In the genomic region with DNA sequence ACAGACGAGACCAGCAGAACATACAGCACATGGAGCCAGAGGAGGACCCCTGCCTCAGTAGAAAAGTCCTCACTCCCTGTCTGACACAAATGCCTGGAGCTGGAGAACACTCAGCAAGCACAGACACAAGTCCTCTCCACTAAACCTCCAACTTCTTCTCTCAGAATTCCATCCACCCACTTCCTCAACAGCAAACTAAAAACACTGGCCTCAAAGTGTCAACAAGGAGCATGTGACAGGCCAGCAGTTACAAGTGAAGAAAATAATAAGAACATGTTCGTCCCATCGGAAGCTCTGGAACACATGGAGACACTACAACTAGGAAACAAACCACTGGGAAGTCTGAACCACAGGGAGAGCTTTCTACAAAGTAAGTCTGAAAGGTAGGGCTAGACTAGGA, we compare ENCODE assay signal across 10 mouse cellular contexts. TPM values are rescaled to one million over a fixed set of nuclear protein-coding genes. Genes with fewer than 3 reads are reported as not detected.
A peak's percentile ranks its signal among the peaks of the same experiment; 100 is the strongest.
DNase-seq lines count a peak whose midpoint lies in the region; ATAC-seq and TF ChIP-seq lines count a peak whose summit lies in the region.
"Had no signal": no experiment of that assay in that cellular context is flagged by ENCODE, and none has a peak within 500 bp of the region (broad histone marks: within the 10 kb centered on the region; RNA-seq: fewer than 3 reads in every experiment).

No protein-coding gene starts in this region.

- no peak overlapping the region; the same call in 1 of the 2 replicates for H3K4me2 ChIP-seq in limb, embryonic 13.5 days (replicated peaks)

- ATAC-seq in limb, embryonic 13.5 days (ENCODE audit: low FRiP score, low read depth) = no peak
- no peak for ATAC-seq in inflammation-experienced regulatory T-cells, adult 6 months

- no peaks in the 10 kb centered on the region for H3K9me3 ChIP-seq in limb, embryonic 13.5 days

- 18% methylated on average over 3 of the region's 3 CpGs for WGBS in heart, adult 2 months
- 59% methylated on average over 3 of the region's 3 CpGs for WGBS in limb, embryonic 13.5 days

- peak overlapping the region; percentile 69 for H3K9ac ChIP-seq in heart, adult 2 months (ENCODE audit: low read depth, low read length)
- H3K9ac ChIP-seq in limb, embryonic 13.5 days = no peak overlapping the region

- peaks cover 70% of the 10 kb centered on the region for H3K36me3 ChIP-seq in heart, adult 2 months (ENCODE audit: control insufficient read depth, insufficient read depth, low read length)
- H3K36me3 ChIP-seq in limb, embryonic 13.5 days = peaks cover 32% of the 10 kb centered on the region

- peak overlapping the region; percentile 80 for H3K27ac ChIP-seq in heart, adult 2 months
- peak overlapping the region; percentile 93 for H3K27ac ChIP-seq in embryonic fibroblast, embryonic 13.5 days (ENCODE audit: insufficient read depth, low read length)
- peak overlapping the region; percentile 63; the same call in 1 of the 2 replicates for H3K27ac ChIP-seq in limb, embryonic 13.5 days

- TF ChIP-seq EP300 in heart, adult 2 months (IDR thresholded peaks at IDR 0.05; ENCODE audit: insufficient read depth, low read depth, low read length) = 0 out of 2 replicates have a peak, but pooled peaks have one; percentile 23

- no peak overlapping the region; the same call in 1 of the 2 replicates for H3K4me3 ChIP-seq in heart, adult 2 months
- no peak overlapping the region for H3K4me3 ChIP-seq in embryonic fibroblast, embryonic 13.5 days (ENCODE audit: insufficient read depth, low read length)
- no peak overlapping the region for H3K4me3 ChIP-seq in limb, embryonic 13.5 days

- no peaks in the 10 kb centered on the region for H3K27me3 ChIP-seq in heart, adult 2 months (ENCODE audit: control insufficient read depth, insufficient read depth, low read length)
- no peaks in the 10 kb centered on the region for H3K27me3 ChIP-seq in limb, embryonic 13.5 days

- peaks cover 27% of the 10 kb centered on the region for H3K4me1 ChIP-seq in heart, adult 2 months (ENCODE audit: control insufficient read depth, insufficient read depth, low read length)
- H3K4me1 ChIP-seq in embryonic fibroblast, embryonic 13.5 days (ENCODE audit: control insufficient read depth, insufficient read depth, low read length) = peaks cover 29% of the 10 kb centered on the region
- H3K4me1 ChIP-seq in limb, embryonic 13.5 days = peaks cover 66% of the 10 kb centered on the region

- peaks cover 13% of the 10 kb centered on the region for H3K79me2 ChIP-seq in heart, adult 2 months (replicated peaks; ENCODE audit: control insufficient read depth, insufficient read depth, low read length)

- peak; percentile 46; the same call in 1 of the 2 replicates for TF ChIP-seq POLR2A in heart, adult 2 months (IDR thresholded peaks at IDR 0.05; ENCODE audit: insufficient read depth, low read depth, low read length)
- TF ChIP-seq POLR2A in embryonic fibroblast, embryonic 13.5 days (IDR thresholded peaks at IDR 0.05; ENCODE audit: low read depth, low read length) = no peak

- no peak for TF ChIP-seq CTCF in heart, adult 2 months (IDR thresholded peaks at IDR 0.05)
- TF ChIP-seq CTCF in embryonic fibroblast, embryonic 13.5 days (IDR thresholded peaks at IDR 0.05; ENCODE audit: borderline replicate concordance, insufficient read depth, low read length) = no peak

- DNase-seq in heart, adult 2 months = no peak
- DNase-seq in heart, postnatal 4 days = no peak
- DNase-seq in 3T3-L1 (ENCODE audit: low read depth, low spot score) = peak; percentile 27
- DNase-seq in cerebellum, adult 9-10 months = no peak
- no peak for DNase-seq in T-cell, adult 2 months (ENCODE audit: low spot score)
- DNase-seq: cerebellum, postnatal 10 days; thymus, adult 2 months had no signal

- intact Hi-C loops in heart, adult 2 months (cut with DNase I) = loop anchor here (10.0 kb wide), 1 partner anchor 212 kb away; the partner anchor contains the start of gene Fam174b

RNA-seq across cellular contexts. Expression of gene Chd2, which starts 8.7 kb away (rescaled TPM):
- 10 to 100 TPM; 38.1 to 43.3 TPM for total RNA-seq in heart, adult 2 months (2021)
- polyA plus RNA-seq in heart, adult 2 months (2012; rRNA removed) = 32.9 and 38.0 TPM in 2 replicates
- 10 to 100 TPM; 57.3 to 61.0 TPM for total RNA-seq in heart, postnatal 4 days (2021)
- polyA plus RNA-seq in embryonic fibroblast, embryonic 13.5 days (2011; ENCODE audit: insufficient read length, low read depth, missing spikeins) = 45.2 and 51.4 TPM in 2 replicates
- polyA plus RNA-seq in limb, embryonic 13.5 days (2015; fragmentation: Nextera tagmentation; extraction: Ambion mirVana) = 62.5 and 66.3 TPM in 2 replicates
- polyA plus RNA-seq in inflammation-experienced regulatory T-cells, adult 6 months (2017; shearing (Covaris generic)) = 100 to 1,000 TPM; 120 to 258 (median 210) TPM
